Mouse (Mus musculus): ENCODE results near the gene Cttnbp2. TPM values are rescaled to one million over a fixed set of nuclear protein-coding genes. Genes with fewer than 3 reads are reported as not detected.

Gene Cttnbp2
- polyA plus RNA-seq, 1 experiment from 2014 or later = 62.7 TPM

DNA sequence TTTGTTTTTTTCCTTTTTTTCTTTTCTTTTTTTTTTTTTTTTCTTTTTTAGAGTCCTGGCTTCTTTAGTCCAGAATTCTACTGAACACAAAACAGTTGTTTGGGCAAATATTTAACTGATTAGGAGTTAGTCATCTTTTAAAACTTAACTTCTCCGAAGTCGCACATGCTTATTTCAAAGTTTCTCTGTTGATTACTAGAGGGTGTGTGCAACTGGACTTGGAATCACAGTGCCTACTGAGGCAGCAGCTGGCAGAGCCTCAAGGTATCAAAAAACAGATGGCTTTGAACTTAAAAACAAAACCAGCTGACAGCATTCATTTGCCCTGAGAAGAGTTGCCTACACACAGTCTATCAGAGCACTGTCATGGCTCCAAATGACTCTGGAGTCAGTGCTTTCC, 82.8 kb downstream of the Cttnbp2 start:
- Histone ChIP-seq H3K4me2 (no peak overlapping the region), H3K27me3 (replicated peaks) (no peaks in the 10 kb centered on the region), H3K4me1 (no peaks in the 10 kb centered on the region), H3K27ac (no peak overlapping the region), H3K9ac (no peak overlapping the region), H3K4me3 (no peak overlapping the region), H3K36me3 (replicated peaks) (peaks cover 6% of the 10 kb centered on the region; the same call in 1 of the 2 replicates), H3K9me3 (no peaks in the 10 kb centered on the region)
- ATAC-seq (replicated peaks) = no peak
- WGBS = 95% methylated on average over 2 of the region's 2 CpGs

DNA sequence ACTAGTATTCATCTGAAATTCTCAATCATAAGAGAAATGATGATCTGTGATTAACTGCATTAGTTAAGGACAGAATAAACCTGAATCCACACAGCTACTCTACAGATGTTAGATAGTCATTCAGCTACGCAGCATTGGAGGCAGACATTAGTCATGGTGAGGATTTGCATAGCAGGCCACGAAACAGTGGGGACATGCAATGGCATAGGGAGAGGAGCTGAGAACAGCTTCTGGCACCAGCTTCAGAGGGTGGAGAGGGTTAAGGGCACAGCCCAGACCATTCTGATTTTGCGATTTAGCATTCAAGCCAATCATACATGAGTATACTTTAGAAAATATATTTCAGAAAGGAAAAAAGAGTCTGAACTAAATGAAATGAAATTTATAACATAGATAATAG, 84.6 kb downstream of the Cttnbp2 start:
- no peak; the same call in 1 of the 2 replicates for ATAC-seq (replicated peaks)
- H3K36me3 ChIP-seq (replicated peaks) = peaks cover 7% of the 10 kb centered on the region; the same call in 1 of the 2 replicates
- H3K9ac ChIP-seq = no peak overlapping the region
- no peak overlapping the region for H3K4me2 ChIP-seq
- H3K9me3 ChIP-seq = no peaks in the 10 kb centered on the region
- no peak overlapping the region for H3K27ac ChIP-seq
- H3K4me1 ChIP-seq = no peaks in the 10 kb centered on the region
- H3K4me3 ChIP-seq = no peak overlapping the region
- 49% methylated on average over 3 of the region's 3 CpGs for WGBS
- H3K27me3 ChIP-seq (replicated peaks) = no peaks in the 10 kb centered on the region

DNA sequence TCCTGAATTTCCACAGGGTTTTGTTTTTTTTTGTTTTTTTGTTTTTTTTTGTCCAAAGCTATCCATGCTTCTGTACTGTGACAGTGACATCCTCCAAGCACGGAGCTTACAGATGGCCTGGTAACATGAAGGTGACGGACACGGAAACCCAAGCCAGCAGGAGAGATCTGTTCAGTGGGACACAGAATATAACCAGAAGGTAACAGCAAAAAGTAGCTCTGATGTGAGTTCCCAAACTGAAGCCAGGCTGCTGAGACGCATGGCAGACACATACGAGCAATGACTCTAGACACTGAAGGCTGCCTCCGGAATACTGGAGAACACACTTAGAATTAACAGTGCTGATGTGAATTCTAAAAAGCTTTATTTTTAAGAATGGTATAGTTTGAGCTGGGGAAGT, 89.8 kb downstream of the Cttnbp2 start:
- H3K4me2 ChIP-seq = no peak overlapping the region
- WGBS = 85% methylated on average over 6 of the region's 6 CpGs
- no peak for ATAC-seq (replicated peaks)
- no peaks in the 10 kb centered on the region for H3K9me3 ChIP-seq
- 0 out of 2 replicates have a peak, but pooled peaks cover 8% of the 10 kb centered on the region for H3K36me3 ChIP-seq (replicated peaks)
- no peak overlapping the region for H3K4me3 ChIP-seq
- H3K27me3 ChIP-seq (replicated peaks) = no peaks in the 10 kb centered on the region
- H3K27ac ChIP-seq = no peak overlapping the region
- H3K4me1 ChIP-seq = no peaks in the 10 kb centered on the region
- no peak overlapping the region for H3K9ac ChIP-seq

DNA sequence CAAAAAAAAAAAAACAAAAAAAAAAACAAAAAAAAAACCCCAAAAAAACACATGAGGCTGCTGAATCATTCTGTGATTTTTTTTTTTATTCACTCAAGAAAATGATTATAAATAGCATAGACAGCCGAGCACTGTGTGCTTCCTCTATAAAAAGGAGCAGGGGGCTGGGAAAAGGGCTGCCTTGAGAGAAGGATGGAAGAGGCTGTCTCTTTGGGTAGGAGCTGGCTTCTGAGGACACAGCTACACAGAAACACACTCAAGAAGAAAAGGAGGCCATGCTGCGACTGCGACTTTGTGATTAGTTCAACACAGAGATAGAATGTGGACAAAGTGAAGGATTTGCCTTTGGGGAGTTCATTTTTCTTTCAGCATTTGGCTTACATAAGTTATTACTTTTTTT, 90.3 kb downstream of the Cttnbp2 start:
- no peak for ATAC-seq (replicated peaks)
- 70% methylated on average over 3 of the region's 3 CpGs for whole genome bisulfite sequencing

DNA sequence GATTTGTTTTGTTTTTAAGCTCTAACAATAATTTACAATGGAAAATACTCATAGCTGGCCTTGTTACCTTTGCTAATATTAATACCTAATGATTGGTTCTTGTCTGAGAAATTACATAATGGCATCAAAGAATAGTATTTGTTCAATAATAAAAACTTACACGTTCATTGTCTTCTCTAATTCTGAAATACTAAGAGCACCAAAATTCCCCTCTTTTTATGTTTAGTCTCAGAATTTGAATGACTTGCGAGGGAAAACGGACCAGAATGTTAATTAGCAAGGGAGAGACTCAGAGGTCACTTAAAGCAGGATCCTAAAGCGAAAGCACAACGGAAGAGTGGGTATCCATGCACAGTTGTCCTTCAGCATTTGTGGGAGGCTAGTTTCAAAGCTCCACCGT, 91.5 kb downstream of the Cttnbp2 start:
- WGBS = 70% methylated on average over 6 of the region's 6 CpGs
- Histone ChIP-seq H3K27me3 (replicated peaks) (no peaks in the 10 kb centered on the region), H3K27ac (no peak overlapping the region), H3K4me1 (no peaks in the 10 kb centered on the region), H3K36me3 (replicated peaks) (peaks cover 8% of the 10 kb centered on the region; the same call in 1 of the 2 replicates), H3K9ac (no peak overlapping the region), H3K9me3 (no peaks in the 10 kb centered on the region), H3K4me2 (no peak overlapping the region), H3K4me3 (no peak overlapping the region)
- no peak for ATAC-seq (replicated peaks)

More for the DNA sequence above, 90.3 kb downstream of the Cttnbp2 start:
- Histone ChIP-seq H3K9me3 (no peaks in the 10 kb centered on the region), H3K4me1 (no peaks in the 10 kb centered on the region), H3K9ac (no peak overlapping the region), H3K4me2 (no peak overlapping the region), H3K4me3 (no peak overlapping the region), H3K27me3 (replicated peaks) (no peaks in the 10 kb centered on the region), H3K36me3 (replicated peaks) (0 out of 2 replicates have a peak, but pooled peaks cover 8% of the 10 kb centered on the region), H3K27ac (no peak overlapping the region)

DNA sequence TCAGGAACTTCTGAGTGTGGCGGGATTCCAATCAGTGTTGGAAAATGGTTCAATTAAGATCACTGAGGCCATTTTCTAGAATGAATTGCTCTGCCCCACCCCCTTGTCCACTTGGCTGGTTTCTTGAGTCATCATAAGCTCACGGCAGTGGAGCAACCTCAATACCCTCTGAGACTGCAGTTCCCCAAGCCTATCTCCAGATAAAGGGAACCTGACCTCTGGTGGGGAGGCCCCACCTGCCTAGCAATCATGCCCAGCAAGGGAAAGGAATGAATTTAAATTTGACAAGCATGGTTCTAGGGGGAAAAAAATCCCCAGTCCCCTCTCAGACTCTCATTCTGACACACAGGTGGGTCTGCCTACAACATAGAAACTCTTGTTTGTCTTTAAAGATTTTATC, 93.1 kb downstream of the Cttnbp2 start:
- Histone ChIP-seq H3K4me1 (no peaks in the 10 kb centered on the region), H3K27me3 (replicated peaks) (no peaks in the 10 kb centered on the region), H3K9ac (no peak overlapping the region), H3K36me3 (replicated peaks) (peaks cover 8% of the 10 kb centered on the region; the same call in 1 of the 2 replicates), H3K4me3 (no peak overlapping the region), H3K27ac (no peak overlapping the region), H3K4me2 (no peak overlapping the region), H3K9me3 (no peaks in the 10 kb centered on the region)
- WGBS = 53% methylated on average over 2 of the region's 2 CpGs
- no peak for ATAC-seq (replicated peaks)

DNA sequence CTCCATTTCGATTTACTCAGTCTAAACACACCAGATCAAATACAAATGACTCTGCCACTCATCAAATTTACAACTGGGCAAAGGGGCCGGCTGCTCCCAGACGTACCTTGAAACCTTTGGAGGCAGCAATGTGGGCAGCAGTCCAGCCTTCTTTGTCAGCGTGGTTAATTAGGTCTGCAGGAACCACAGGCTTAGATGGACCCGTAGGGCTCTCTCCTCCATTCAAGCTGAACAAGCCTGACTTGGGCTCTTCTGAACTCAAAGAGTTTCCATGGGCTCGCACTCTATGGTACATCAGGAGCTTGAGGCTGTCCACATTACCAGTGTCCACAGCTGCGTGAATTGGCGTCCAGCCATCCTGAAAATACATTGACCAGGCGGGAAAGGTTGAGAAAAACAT, 94.0 kb downstream of the Cttnbp2 start:
- no peaks in the 10 kb centered on the region for H3K27me3 ChIP-seq (replicated peaks)
- no peak overlapping the region for H3K27ac ChIP-seq
- H3K4me3 ChIP-seq = no peak overlapping the region
- H3K9me3 ChIP-seq = no peaks in the 10 kb centered on the region
- no peak overlapping the region for H3K9ac ChIP-seq
- no peak overlapping the region for H3K4me2 ChIP-seq
- no peaks in the 10 kb centered on the region for H3K4me1 ChIP-seq
- WGBS = 65% methylated on average over 9 of the region's 9 CpGs
- peaks cover 8% of the 10 kb centered on the region; the same call in 1 of the 2 replicates for H3K36me3 ChIP-seq (replicated peaks)
- 0 out of 2 replicates have a peak, but pooled peaks have one; percentile 24 for ATAC-seq (replicated peaks)

DNA sequence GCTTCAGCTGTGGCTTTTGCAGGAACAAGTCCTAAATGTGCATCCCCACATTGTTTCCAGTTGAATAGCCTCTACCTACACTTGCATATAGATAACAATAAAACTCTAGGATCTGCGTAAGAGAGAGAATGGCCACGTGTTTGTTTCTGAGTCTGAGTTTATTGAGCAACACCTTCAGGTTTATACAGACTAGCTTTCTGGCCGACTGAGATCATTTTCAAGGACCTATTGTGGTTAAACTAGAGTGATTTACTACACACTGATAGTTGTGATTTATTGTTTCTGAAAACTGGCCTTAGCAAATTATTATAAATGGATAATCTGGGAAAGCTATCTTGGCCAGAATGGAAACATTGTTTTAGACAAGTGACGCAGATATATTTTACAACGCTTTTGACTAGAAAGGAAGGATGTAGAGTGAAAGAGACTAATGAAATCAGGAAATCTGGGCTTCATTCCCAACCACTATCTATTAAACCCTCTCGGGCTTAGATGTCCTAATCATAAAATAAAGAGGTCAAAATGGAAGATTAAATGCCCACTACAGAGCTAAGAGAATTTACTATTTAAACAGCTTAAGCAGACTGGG, 96.7 kb downstream of the Cttnbp2 start:
- Histone ChIP-seq H3K9me3 (no peaks in the 10 kb centered on the region), H3K27ac (no peak overlapping the region), H3K27me3 (replicated peaks) (no peaks in the 10 kb centered on the region), H3K4me1 (no peaks in the 10 kb centered on the region), H3K36me3 (replicated peaks) (peaks cover 9% of the 10 kb centered on the region; the same call in 1 of the 2 replicates), H3K4me2 (no peak overlapping the region), H3K4me3 (no peak overlapping the region), H3K9ac (no peak overlapping the region)
- 83% methylated on average over 6 of the region's 6 CpGs for WGBS
- no peak for ATAC-seq (replicated peaks)

DNA sequence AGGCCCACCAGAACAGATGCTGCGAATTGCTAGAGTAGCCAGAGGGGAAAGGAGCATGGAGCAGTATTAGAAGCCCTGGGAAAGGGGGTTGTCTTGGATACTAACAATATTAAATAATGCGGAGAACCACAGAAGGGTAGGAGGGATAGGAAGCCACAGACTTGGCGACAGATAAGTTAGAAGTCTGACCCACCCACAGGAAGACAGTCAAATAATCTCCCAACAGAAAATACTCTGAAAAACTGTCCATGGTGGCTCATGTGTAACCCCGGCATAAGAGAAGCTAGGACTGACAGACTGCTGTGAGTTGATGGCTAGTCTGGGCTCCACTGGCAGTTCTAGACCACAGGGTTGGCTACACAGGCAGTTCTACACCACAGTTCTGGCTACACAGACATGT, 98.7 kb downstream of the Cttnbp2 start:
- H3K27me3 ChIP-seq (replicated peaks) = no peaks in the 10 kb centered on the region
- H3K4me2 ChIP-seq = no peak overlapping the region
- WGBS = 80% methylated on average over 4 of the region's 4 CpGs

DNA sequence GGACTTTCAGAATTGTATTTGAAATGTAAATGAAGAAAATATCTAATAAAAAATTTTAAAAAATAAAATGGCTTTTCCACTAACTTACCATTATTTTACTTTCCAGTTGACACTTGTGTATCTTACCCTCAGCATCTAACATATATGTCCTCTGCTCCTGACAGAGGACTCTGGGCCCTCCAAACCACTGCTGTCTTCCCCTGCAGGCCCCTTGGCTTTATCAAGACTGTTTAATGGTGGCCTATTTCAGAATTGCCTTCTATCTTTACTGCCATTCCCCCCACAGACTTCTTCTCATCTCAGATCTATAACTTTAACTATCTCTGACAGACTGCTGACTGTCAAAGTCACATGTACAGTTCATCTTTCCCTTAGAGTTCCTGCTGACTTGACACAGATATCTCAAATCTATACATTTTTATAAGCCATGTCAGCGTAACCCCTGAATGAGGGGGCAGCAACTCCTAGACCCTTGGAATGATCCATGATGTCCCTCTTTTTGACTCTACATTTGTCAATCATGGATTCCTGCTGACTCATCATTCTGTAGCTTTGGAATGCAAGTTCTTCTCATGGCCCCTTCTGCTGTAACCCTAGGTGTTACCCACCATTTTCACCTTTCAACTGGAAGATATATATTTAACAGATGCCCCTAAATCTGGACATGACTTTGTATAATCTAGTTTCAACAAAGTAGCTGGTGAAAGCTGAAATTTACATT, 103.0 kb downstream of the Cttnbp2 start:
- no peak overlapping the region for H3K4me3 ChIP-seq
- no peaks in the 10 kb centered on the region for H3K4me1 ChIP-seq
- H3K9ac ChIP-seq = no peak overlapping the region
- no peak overlapping the region for H3K27ac ChIP-seq
- peaks cover 20% of the 10 kb centered on the region; the same call in 1 of the 2 replicates for H3K36me3 ChIP-seq (replicated peaks)
- H3K9me3 ChIP-seq = no peaks in the 10 kb centered on the region
- H3K4me2 ChIP-seq = no peak overlapping the region
- no peak for ATAC-seq (replicated peaks)
- H3K27me3 ChIP-seq (replicated peaks) = no peaks in the 10 kb centered on the region
- WGBS = 91% methylated on average over 1 of the region's 1 CpGs

More for the DNA sequence above, 98.7 kb downstream of the Cttnbp2 start:
- peaks cover 16% of the 10 kb centered on the region; the same call in 1 of the 2 replicates for H3K36me3 ChIP-seq (replicated peaks)
- no peak overlapping the region for H3K27ac ChIP-seq
- H3K4me1 ChIP-seq = no peaks in the 10 kb centered on the region
- H3K9me3 ChIP-seq = no peaks in the 10 kb centered on the region
- no peak overlapping the region for H3K9ac ChIP-seq
- no peak overlapping the region for H3K4me3 ChIP-seq
- no peak for ATAC-seq (replicated peaks)

DNA sequence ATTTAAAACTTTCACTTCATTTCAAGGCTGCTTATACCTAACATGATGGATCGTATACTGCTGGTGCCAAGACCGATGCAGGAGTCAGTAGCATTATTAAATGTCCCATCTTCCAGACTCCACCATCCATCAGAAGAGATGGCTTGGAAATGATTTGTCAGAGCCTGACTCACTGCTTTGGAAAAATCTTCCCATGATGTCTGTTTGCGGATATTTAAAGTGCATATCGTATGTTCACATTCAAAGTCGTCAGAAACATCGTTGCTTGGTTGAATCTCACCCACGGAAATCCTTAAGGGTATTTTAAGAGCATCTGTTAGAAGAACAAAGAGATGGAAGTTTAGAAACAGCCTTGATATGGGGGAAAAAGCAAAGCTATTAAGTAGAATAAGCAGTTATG, 106.2 kb downstream of the Cttnbp2 start:
- Histone ChIP-seq H3K4me3 (no peak overlapping the region), H3K27me3 (replicated peaks) (no peaks in the 10 kb centered on the region), H3K9me3 (no peaks in the 10 kb centered on the region), H3K27ac (no peak overlapping the region), H3K4me2 (no peak overlapping the region), H3K36me3 (replicated peaks) (peaks cover 32% of the 10 kb centered on the region), H3K9ac (no peak overlapping the region), H3K4me1 (no peaks in the 10 kb centered on the region)
- ATAC-seq (replicated peaks) = no peak
- WGBS = 95% methylated on average over 7 of the region's 7 CpGs

DNA sequence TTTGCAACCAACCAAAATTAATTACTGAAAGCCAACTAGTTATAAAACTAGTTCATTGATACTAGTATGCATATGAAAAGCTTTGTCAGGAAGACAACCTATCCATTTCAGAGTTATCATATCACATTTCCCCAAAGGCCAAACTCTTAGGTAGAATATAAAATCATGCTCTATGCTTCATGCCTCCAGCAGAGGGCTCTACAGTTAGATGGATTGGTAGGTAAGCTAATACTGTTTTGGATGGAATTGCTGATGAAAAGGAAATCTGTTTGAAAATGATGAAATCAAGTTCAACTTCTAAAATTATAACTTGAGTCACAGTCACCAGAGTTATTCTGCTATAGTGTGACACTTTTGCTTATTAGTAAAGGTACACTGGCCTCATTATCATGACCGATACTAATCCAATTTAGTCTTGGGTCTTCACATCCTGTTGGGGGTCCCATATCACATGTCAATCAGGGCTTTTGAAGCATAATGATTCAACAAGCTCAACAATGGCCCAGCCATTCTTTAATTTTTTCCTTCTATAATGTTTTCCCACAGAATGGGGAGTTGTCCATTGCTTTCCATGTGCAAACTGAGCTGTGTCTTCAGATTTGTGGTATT, 113.5 kb downstream of the Cttnbp2 start:
- 77% methylated on average over 1 of the region's 1 CpGs for WGBS
- H3K27ac ChIP-seq = no peak overlapping the region
- no peak overlapping the region for H3K9ac ChIP-seq
- H3K9me3 ChIP-seq = no peaks in the 10 kb centered on the region
- H3K4me1 ChIP-seq = no peaks in the 10 kb centered on the region
- peak; percentile 63; the same call in 1 of the 2 replicates for ATAC-seq (replicated peaks)
- no peak overlapping the region for H3K4me3 ChIP-seq
- peaks cover 51% of the 10 kb centered on the region for H3K36me3 ChIP-seq (replicated peaks)
- no peaks in the 10 kb centered on the region for H3K27me3 ChIP-seq (replicated peaks)
- no peak overlapping the region for H3K4me2 ChIP-seq
